Mouse (Mus musculus): ENCODE results near the gene Zfp953. TPM values are rescaled to one million over a fixed set of nuclear protein-coding genes. Genes with fewer than 3 reads are reported as not detected.

The Zfp953 gene
- polyA plus RNA-seq (2017; shearing (Covaris generic)): 2.3 TPM

DNA sequence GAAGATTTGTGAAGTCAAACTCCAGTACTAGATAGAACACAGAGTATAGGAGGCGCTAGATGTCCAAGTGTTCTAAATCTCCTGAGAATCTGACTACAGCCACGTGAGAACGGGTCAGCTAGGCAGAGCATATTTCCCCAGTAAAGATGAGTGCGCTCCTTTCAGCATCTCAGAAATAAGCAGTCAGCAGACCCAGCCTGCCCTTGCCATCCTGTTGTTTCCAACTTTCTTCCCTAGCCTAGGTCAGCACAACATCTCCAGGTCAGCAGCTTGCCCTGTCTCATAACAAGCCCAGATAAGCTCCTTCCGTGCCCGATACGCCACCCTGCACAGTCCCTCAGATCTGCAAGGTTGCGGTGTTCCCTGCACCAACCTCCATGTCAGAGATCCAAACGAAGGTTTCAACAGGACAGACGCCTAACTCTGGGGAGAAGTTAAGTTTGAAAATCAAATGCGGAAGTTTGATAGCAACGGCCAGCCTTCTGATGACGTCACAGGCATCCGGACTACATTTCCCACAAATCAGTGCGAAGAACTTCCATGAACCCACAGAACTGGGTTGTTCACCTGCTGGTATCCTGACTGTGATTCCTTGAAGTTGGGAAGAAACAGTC, at the start of gene Zfp953, which contains the start of gene Gm28044:
Zfp953 (minus strand) TSS at position 475 of the 614 bp plus-strand sequence.
Gm28044 (minus strand) TSS at position 406 of the 614 bp plus-strand sequence.

DNA sequence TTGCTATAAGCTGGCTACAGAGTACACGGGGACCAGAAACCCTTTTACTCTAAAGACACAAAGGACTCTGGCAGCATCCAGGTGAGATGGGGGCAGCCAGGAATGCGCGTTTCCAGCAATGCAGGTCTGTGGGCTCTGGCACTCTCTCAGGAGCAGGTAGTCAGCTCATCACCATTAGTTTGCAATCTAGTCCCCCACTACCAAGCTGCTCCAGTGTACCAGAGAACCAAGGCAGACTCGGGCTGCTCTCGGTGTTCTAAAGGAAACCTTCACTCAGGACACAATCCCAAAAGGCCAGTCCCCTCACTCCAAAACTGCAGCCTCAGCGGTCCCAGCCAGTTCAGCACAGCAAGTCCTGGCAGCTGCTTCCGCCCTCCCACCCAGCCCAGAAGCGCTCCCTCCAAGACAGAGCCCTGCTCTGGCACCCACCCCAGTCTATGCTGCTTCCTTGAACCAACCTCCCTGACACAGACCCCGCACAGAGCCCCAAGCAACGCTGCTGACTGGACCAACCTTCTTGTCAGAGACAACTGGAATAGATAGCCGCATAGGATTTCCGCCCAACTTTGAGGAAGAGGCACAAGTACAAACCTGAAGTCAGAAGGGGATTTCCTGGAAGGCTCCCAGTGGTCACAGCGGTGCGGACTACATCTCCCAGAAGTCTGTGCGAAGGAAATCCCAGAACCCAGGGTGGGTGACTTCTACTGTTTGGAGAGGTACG, 38.9 kb upstream of the Zfp953 start, which contains the start of gene Zfp429:
Zfp429 (minus strand) TSS at position 637 of the 721 bp plus-strand sequence.

DNA sequence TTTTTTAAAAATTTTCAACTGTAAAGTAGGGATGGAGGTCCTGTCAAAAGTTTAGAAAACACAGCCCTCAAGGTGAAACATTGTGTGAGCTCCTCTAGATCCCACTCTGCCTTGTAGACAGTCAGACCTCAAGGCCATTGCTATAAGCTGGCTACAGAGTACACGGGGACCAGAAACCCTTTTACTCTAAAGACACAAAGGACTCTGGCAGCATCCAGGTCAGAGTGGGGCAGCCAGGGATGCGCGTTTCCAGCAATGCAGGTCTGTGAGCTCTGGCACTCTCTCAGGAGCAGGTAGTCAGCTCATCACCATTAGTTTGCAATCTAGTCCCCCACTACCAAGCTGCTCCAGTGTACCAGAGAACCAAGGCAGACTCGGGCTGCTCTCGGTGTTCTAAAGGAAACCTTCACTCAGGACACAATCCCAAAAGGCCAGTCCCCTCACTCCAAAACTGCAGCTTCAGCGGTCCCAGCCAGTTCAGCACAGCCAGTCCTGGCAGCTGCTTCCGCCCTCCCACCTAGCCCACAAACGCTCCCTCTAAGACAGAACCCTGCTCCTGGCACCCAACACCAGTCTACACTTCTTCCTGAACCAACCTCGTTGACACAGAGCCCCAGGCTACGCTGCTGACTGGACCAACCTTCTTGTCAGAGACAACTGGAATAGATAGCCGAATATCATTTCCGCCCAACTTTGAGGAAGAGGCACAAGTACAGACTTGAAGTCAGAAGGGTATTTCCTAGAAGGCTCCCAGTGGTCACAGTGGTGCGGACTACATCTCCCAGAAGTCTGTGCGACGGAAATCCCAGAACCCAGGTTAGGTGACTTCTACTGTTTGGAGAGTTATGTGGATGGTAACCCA, 14.9 kb upstream of the Zfp953 start, which contains the start of the genes Gm28041 and Zfp456:
Gm28041 (minus strand) TSS at position 684 of the 862 bp plus-strand sequence.
Zfp456 (minus strand) TSS at position 761 of the 862 bp plus-strand sequence.

DNA sequence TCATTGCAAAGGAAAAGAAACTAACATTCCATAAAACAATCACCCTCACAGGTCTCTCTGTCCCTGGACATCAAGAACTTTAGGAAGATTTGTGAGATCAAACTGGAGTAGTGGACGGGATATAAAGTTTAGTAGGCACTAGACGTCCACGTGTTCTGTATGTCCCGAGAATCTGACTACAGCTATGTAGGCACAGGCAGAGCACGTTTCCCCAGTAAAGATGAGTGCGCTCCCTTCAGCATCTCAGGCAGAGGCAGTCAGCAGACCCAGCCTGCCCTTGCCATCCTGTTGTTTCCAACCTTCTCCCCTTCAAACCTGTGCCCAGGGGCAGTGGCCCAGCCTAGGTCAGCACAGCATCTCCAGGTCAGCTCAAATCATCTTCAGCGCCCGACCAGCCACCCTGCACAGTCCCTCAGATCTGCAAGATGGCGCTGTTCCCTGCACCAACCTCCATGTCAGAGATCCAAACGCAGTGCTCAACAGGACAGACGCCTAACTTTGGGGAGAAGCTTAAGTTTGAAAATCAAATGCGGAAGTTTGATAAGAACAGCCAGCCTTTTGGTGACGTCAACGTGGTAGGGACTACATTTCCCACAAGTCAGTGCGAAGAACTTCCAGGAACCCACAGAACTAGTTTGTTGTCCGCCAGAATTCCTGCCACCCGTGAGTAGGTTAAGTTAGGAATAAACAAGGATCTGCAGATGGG, 28.2 kb downstream of the Zfp953 start, which contains the start of gene Zfp595:
Zfp595 (minus strand) TSS at position 552 of the 706 bp plus-strand sequence.

DNA sequence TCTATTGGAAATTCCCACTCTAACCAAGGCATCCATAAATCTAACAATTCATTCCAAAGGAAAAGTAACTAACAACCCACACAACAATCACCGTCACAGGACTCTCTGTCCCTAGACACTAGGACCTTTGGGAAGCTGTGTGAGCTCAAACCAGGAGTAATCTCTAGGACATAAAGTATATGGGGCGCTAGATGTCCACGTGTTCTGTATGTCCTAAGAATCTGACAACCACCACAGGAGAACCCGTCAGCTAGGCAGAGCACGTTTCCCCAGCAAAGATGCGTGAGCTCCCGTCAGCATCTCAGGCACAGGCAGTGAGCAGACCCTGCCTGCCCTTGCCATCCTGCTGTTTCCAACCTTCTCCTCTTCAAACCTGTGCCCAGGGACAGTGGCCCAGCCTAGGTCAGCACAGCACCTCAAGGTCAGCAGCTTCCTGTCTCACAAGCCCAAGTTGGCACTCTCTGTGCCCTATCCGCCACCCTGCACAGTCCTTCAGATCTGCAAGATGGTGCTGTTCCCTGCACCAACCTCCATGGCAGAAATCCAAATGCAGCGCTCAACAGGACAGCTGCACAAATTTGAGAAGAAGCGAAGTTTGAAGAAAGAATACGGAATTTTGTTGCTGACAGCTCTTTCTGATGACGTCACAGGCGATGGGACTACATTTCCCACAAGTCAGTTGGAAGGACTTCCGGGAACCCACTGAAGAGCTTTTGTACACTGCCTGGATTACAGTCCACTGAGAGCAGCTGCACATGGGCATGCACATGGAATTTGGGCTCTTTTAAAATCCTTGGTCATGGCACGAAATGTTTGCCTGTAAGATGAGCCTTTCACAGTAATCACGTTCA, 54.4 kb downstream of the Zfp953 start, which contains the start of gene Zfp457:
Zfp457 (minus strand) TSS at position 664 of the 851 bp plus-strand sequence.

Other genes with a start within 250 kb of the Zfp953 start
- 0.27 TPM for gene Rslcan18, start 244.3 kb downstream of the Zfp953 start, polyA plus RNA-seq (2017; shearing (Covaris generic))
- 2.7 TPM for gene Zfp759, start 238.9 kb downstream of the Zfp953 start, polyA plus RNA-seq (2017; shearing (Covaris generic))
- 19.7 TPM for gene Rsl1, start 187.4 kb downstream of the Zfp953 start, polyA plus RNA-seq (2017; shearing (Covaris generic))
- 7.0 TPM for gene Zfp455, start 166.1 kb downstream of the Zfp953 start, polyA plus RNA-seq (2017; shearing (Covaris generic))
- gene Zfp458, start 82.1 kb downstream of the Zfp953 start, polyA plus RNA-seq (2017; shearing (Covaris generic)): 3.1 TPM
- gene Zfp457, start 54.1 kb downstream of the Zfp953 start, polyA plus RNA-seq (2017; shearing (Covaris generic)): 1.0 TPM
- 7.4 TPM for gene Zfp595, start 28.0 kb downstream of the Zfp953 start, polyA plus RNA-seq (2017; shearing (Covaris generic))
- gene Gm28044, start 69 bp downstream of the Zfp953 start, polyA plus RNA-seq (2017; shearing (Covaris generic)): 0.76 TPM
- gene Gm28041, start 15.1 kb upstream of the Zfp953 start, polyA plus RNA-seq (2017; shearing (Covaris generic)): 2.6 TPM
- 8.0 TPM for gene Zfp456, start 15.2 kb upstream of the Zfp953 start, polyA plus RNA-seq (2017; shearing (Covaris generic))
- gene Zfp429, start 39.2 kb upstream of the Zfp953 start, polyA plus RNA-seq (2017; shearing (Covaris generic)): 29.7 TPM
- gene Zfp459, start 60.8 kb upstream of the Zfp953 start, polyA plus RNA-seq (2017; shearing (Covaris generic)): 3.3 TPM
- 20.4 TPM for gene Zfp874a, start 91.0 kb upstream of the Zfp953 start, polyA plus RNA-seq (2017; shearing (Covaris generic))
- 13.3 TPM for gene Zfp874b, start 123.7 kb upstream of the Zfp953 start, polyA plus RNA-seq (2017; shearing (Covaris generic))
- gene Zfp58, start 139.9 kb upstream of the Zfp953 start, polyA plus RNA-seq (2017; shearing (Covaris generic)): 19.6 TPM
- gene Gm26965, start 165.5 kb upstream of the Zfp953 start, polyA plus RNA-seq (2017; shearing (Covaris generic)): 1.5 TPM
- 58.4 TPM for gene Zfp87, start 165.6 kb upstream of the Zfp953 start, polyA plus RNA-seq (2017; shearing (Covaris generic))
- 22.5 TPM for gene Zfp748, start 193.2 kb upstream of the Zfp953 start, polyA plus RNA-seq (2017; shearing (Covaris generic))
- 8.2 TPM for gene Zfp729b, start 249.1 kb upstream of the Zfp953 start, polyA plus RNA-seq (2017; shearing (Covaris generic))